Mouse (Mus musculus) lung, postnatal 0 days (tissue): ENCODE measurements around the gene Sipa1l3. TPM values are rescaled to one million over a fixed set of nuclear protein-coding genes. Genes with fewer than 3 reads are reported as not detected.

Experiments used
- ATAC-seq: fragments of 200-750 bp; cut with Nextera tagmentation; 2 replicates; pipeline ENCODE4 v1.8.0; 2017; ENCODE audit warnings: moderate library complexity
- DNase-seq: peaks from one replicate; pipeline ENCODE4 v3.0.0-alpha.2; 2016; ENCODE audit warnings: low spot score
- H3K27ac ChIP-seq: fragments of 300-500 bp; sonication (generic); 2 replicates; pipeline ENCODE4 v1.5.1; 2014; ENCODE audit warnings: antibody characterized with exemption, mild to moderate bottlenecking, low read length, mixed read lengths
- H3K27me3 ChIP-seq: fragments of 300-500 bp; sonication (generic); replicated peaks from 2 replicates; pipeline ENCODE4 v1.6.1; 2014; ENCODE audit warnings: low read length, mixed read lengths; ENCODE audit not compliant: insufficient read depth
- H3K36me3 ChIP-seq: fragments of 300-500 bp; sonication (generic); 2 replicates; pipeline ENCODE4 v1.6.1; 2014; ENCODE audit warnings: low read length, mixed read lengths; ENCODE audit not compliant: insufficient read depth
- H3K4me1 ChIP-seq: fragments of 300-500 bp; sonication (generic); 2 replicates; pipeline ENCODE4 v1.6.1; 2014; ENCODE audit warnings: antibody characterized with exemption, low read depth, low read length, mixed read lengths; ENCODE audit not compliant: insufficient read depth
- H3K4me2 ChIP-seq: fragments of 300-500 bp; sonication (generic); replicated peaks from 2 replicates; pipeline ENCODE4 v1.6.1; 2014; ENCODE audit warnings: low read depth, mild to moderate bottlenecking, low read length, moderate library complexity, mixed read lengths
- H3K4me3 ChIP-seq: fragments of 300-500 bp; sonication (generic); 2 replicates; pipeline ENCODE4 v1.5.1; 2014; ENCODE audit warnings: low read depth, low read length
- H3K9ac ChIP-seq: fragments of 300-500 bp; sonication (generic); replicated peaks from 2 replicates; pipeline ENCODE4 v1.6.1; 2014; ENCODE audit warnings: low read depth, mild to moderate bottlenecking
- H3K9me3 ChIP-seq: fragments of 300-500 bp; sonication (generic); 2 replicates; pipeline ENCODE4 v1.6.1; 2016; ENCODE audit warnings: low read length, mixed read lengths
- CTCF ChIP-seq: IDR thresholded peaks from 2 replicates; pipeline ENCODE4 v1.5.1; 2016; ENCODE audit warnings: antibody characterized with exemption, mild to moderate bottlenecking
- EP300 ChIP-seq: IDR thresholded peaks from 2 replicates; pipeline ENCODE4 v1.6.1; 2016; ENCODE audit warnings: antibody characterized with exemption, mild to moderate bottlenecking, control low read depth
- whole genome bisulfite sequencing: fragments of 180-500 bp; shearing (Covaris S2); extraction: QIAGEN DNeasy Blood & Tissue Kit; methylation state at CpG from one replicate; pipeline ENCODE4 v1.1.7; 2014; 5-methylcytosine and 5-hydroxymethylcytosine counted together
- polyA plus RNA-seq: library from polyadenylated mRNA; unstranded; fragments of >200 nt; fragmentation: Nextera tagmentation; extraction: Ambion mirVana; gene quantifications from 2 replicates; pipeline ENCODE4 v1.2.1, GENCODE M21; 2015

Sipa1l3 gene
- polyA plus RNA-seq, 1 experiment from 2014 or later, result 18.5 TPM

DNA sequence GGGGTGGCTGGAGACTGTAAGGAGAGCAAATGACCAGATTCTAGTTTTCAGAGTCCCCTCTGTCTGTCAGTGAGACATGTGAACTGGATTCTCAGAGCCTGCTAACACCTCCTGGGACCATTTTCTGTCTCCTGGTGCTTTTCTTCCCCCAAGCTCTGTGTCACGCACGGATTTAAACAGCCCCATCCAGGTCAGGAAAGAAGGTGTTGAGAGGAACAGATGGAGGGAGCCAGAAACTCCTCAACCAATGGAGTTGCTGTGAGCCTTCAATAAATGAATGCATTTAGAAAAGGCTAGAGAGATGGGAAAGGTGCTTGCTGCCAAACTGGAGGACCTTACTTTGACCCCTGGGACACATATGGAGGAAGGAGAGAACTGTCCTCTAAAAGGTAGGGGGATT lies 180.7 kb downstream of the Sipa1l3 start:
- Histone ChIP-seq H3K4me2 (no peak overlapping the region), H3K27ac (no peak overlapping the region), H3K36me3 (no peaks in the 10 kb centered on the region), H3K9ac (no peak overlapping the region), H3K9me3 (no peaks in the 10 kb centered on the region), H3K4me1 (no peaks in the 10 kb centered on the region), H3K27me3 (no peaks in the 10 kb centered on the region), H3K4me3 (no peak overlapping the region)
- 82% methylated on average over 2 of the region's 2 CpGs for WGBS
- DNase-seq, result no peak
- TF ChIP-seq CTCF, result no peak
- TF ChIP-seq EP300, result no peak
- ATAC-seq, result no peak

DNA sequence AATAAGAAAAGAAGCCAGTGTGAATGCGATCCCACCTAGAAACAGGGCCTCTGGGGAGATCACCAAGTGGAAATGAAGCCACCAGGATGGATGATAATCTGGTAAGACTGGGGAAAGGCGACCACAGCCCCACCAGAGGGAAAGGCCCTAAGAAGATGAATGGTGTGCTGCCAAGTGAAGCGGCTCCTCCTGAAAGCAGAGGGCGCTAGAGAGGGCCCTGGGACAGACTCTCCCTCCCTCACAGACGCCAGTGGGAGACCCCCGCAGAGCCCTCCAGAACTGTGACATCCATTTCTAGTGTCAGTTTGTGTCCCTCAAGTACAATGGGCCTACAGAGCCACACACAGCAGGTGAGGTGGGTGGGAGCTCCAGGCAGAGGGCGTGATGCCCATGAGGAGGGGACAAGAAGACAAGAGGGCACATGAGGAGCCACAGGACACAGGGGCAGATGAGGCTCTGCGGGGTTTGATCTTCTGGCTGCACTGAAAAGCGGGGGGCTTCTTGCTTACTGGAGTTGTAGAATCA lies 181.6 kb downstream of the Sipa1l3 start:
- Histone ChIP-seq H3K4me1 (no peaks in the 10 kb centered on the region), H3K9me3 (no peaks in the 10 kb centered on the region), H3K4me3 (no peak overlapping the region), H3K36me3 (no peaks in the 10 kb centered on the region), H3K27ac (no peak overlapping the region), H3K27me3 (no peaks in the 10 kb centered on the region), H3K9ac (no peak overlapping the region), H3K4me2 (no peak overlapping the region)
- DNase-seq (no peak), ATAC-seq (no peak)
- TF ChIP-seq CTCF (peak; percentile 44), EP300 (no peak)
- 81% methylated on average over 9 of the region's 9 CpGs for WGBS

DNA sequence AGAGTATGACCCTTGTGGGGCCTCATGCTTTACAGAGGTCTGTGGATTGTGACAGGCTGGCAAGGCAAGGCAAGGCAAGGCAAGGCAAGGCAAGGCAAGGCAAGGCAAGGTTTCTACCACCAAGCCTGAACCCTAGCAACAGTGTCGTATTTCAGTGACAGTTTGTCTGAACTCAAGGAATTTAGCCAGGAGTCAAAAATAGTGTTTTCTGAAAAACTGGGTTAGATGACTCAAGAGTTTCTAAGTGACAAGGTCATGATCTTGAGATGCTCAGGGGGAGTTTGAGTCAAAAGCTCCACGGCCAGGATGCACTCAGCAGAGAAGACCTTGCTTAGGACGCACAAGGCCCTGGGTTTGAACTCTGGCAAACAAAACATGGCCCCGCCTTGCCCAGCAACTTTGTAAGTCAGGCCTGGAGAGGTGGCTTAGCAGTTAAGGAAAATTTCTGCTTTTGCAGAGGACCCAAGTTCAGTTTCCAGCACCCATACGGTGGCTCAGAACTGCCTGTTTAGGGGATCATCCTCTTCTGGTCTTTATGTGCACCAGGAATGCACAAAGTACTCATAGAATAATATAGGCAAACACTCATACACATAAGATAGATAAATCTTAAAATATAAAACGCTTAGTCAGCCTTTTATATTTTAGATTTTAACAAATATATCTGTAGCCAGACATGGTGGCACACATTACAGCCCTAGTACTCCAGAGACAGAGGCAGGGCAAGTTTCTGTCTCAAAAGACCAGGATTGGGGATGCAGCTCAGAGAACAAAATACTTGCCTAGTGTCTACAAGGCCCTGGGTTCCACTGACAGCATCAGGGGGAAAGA lies 182.4 kb downstream of the Sipa1l3 start:
- ATAC-seq, result no peak
- Histone ChIP-seq H3K4me2 (no peak overlapping the region), H3K36me3 (peaks cover 1% of the 10 kb centered on the region; the same call in 1 of the 2 replicates), H3K27ac (no peak overlapping the region), H3K27me3 (no peaks in the 10 kb centered on the region), H3K4me3 (no peak overlapping the region), H3K9ac (no peak overlapping the region), H3K4me1 (no peaks in the 10 kb centered on the region), H3K9me3 (no peaks in the 10 kb centered on the region)
- WGBS, result 67% methylated on average over 6 of the region's 6 CpGs
- TF ChIP-seq CTCF, result no peak
- TF ChIP-seq EP300, result no peak
- DNase-seq, result no peak

DNA sequence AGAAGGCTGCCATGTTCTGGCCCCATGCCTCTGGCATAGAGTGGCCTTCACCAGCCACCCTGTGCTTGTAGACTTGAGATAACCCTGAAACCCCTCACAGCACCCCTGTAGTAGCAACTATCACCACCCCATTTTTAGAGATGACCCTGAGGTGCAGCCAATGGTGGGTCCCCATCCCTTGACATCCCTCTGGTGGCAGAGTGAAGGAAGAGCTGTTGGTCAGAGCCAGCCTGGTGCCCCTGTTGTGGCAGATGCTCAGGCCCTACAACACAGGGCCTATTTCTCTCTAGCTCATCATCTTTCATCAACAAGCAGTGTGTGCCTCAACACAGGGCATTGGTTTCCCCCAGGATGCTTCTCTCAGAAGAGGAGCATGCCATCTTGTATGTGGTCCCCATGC lies 183.2 kb downstream of the Sipa1l3 start:
- no peak overlapping the region for H3K4me2 ChIP-seq
- ATAC-seq (no peak), DNase-seq (no peak)
- TF ChIP-seq CTCF, result peak; percentile 44
- TF ChIP-seq EP300, result no peak
- peaks cover 9% of the 10 kb centered on the region; the same call in 1 of the 2 replicates for H3K36me3 ChIP-seq
- H3K4me1 ChIP-seq, result no peaks in the 10 kb centered on the region
- no peaks in the 10 kb centered on the region for H3K27me3 ChIP-seq
- H3K9me3 ChIP-seq, result no peaks in the 10 kb centered on the region
- no peak overlapping the region for H3K27ac ChIP-seq
- H3K9ac ChIP-seq, result no peak overlapping the region
- H3K4me3 ChIP-seq, result no peak overlapping the region

DNA sequence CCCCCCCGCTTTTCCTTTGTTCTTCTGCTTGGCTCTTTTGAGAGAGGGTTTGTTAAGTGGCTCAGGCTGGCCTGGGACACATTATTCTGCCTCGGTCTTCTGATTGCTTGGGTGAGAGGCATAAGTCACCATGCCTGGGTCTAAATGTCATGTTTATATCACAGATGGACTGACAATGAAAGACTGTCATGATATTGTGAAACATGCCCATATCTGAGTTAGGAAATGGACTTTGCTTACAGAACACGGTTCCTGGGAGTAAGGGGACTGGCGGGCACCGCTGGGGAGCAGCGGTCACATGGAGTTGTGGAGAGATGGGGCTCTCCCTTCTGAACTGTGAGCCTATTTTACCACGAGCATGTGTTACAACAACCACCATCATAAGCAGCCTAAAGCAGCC lies 184.3 kb downstream of the Sipa1l3 start:
- DNase-seq, result peak; percentile 81
- ATAC-seq, result peak; percentile 61
- 32% methylated on average over 6 of the region's 7 CpGs for WGBS
- H3K27ac ChIP-seq, result no peak overlapping the region
- no peak overlapping the region for H3K4me3 ChIP-seq
- H3K9me3 ChIP-seq, result no peaks in the 10 kb centered on the region
- no peak overlapping the region for H3K4me2 ChIP-seq
- peaks cover 11% of the 10 kb centered on the region; the same call in 1 of the 2 replicates for H3K36me3 ChIP-seq
- H3K4me1 ChIP-seq, result no peaks in the 10 kb centered on the region
- TF ChIP-seq EP300, result 0 out of 2 replicates have a peak, but pooled peaks have one; percentile 19
- TF ChIP-seq CTCF, result no peak
- no peak overlapping the region for H3K9ac ChIP-seq
- no peaks in the 10 kb centered on the region for H3K27me3 ChIP-seq

DNA sequence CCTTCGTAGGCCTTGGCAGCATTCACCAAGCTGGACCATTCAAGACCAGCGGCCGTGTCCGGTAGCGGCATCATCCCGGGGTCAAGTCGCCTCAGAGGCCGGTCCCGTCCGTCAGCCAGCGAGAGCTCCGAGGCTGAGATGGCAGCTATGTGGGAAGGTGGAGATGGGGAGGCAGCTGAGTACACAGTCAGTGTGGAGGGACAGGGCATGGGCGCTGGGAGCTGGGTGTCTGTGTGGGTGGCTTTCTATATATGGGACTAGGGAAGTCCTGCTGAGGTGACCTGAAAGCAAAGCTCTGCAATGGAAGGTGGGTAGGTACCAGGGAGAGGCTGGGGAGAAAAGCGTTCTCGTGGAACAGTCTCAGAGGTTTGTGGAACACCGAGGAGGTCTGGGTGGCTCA lies 189.5 kb downstream of the Sipa1l3 start:
- H3K9me3 ChIP-seq, result no peaks in the 10 kb centered on the region
- H3K4me2 ChIP-seq, result no peak overlapping the region
- 94% methylated on average over 16 of the region's 16 CpGs for WGBS
- DNase-seq, result no peak
- H3K27ac ChIP-seq, result no peak overlapping the region
- H3K4me1 ChIP-seq, result no peaks in the 10 kb centered on the region
- H3K4me3 ChIP-seq, result no peak overlapping the region
- H3K27me3 ChIP-seq, result no peaks in the 10 kb centered on the region
- H3K36me3 ChIP-seq, result peaks cover 25% of the 10 kb centered on the region
- no peak overlapping the region for H3K9ac ChIP-seq
- TF ChIP-seq EP300 (no peak), CTCF (no peak)
- ATAC-seq, result no peak
